Mouse (Mus musculus) MEL (cell line): ENCODE results near the gene Col26a1. TPM values are rescaled to one million over a fixed set of nuclear protein-coding genes. Genes with fewer than 3 reads are reported as not detected.

Experiments
- DNase-seq: peaks from one replicate; pipeline ENCODE4 v3.0.0; 2011; ENCODE audit warnings: low read depth, low spot score
- H3K27ac ChIP-seq: 2 replicates; pipeline ENCODE4 v1.5.1; 2012; ENCODE audit warnings: low read depth, mild to moderate bottlenecking, control low read depth, low read length, moderate library complexity; ENCODE audit not compliant: control insufficient read depth
- H3K27me3 ChIP-seq, 2 experiments: fragments of 150-350 bp in 1 of 2; sonication (generic) in 1 of 2; 2 replicates each; pipeline ENCODE4 v1.6.1; 2012; ENCODE audit warnings: low read length in 2 of 2, mild to moderate bottlenecking in 2 of 2, improper control_type of control experiment in 1 of 2, moderate library complexity in 1 of 2; ENCODE audit not compliant: insufficient read depth in 2 of 2, control insufficient read depth in 1 of 2
- H3K36me3 ChIP-seq, 2 experiments: 2 replicates each; pipeline ENCODE4 v1.6.1; 2012 to 2014; ENCODE audit warnings: low read length in 2 of 2, improper control_type of control experiment in 1 of 2, inconsistent platforms in 1 of 2, mild to moderate bottlenecking in 1 of 2; ENCODE audit not compliant: insufficient read depth in 2 of 2, control insufficient read depth in 1 of 2
- H3K4me1 ChIP-seq, 2 experiments: fragments of 150-350 bp in 1 of 2; sonication (generic) in 1 of 2; 2 replicates each; pipeline ENCODE4 v1.6.1; 2012; ENCODE audit warnings: low read length in 2 of 2, improper control_type of control experiment in 1 of 2, mild to moderate bottlenecking in 1 of 2; ENCODE audit not compliant: insufficient read depth in 2 of 2, control insufficient read depth in 1 of 2
- H3K4me3 ChIP-seq, 2 experiments: fragments of 150-350 bp in 1 of 2; sonication (generic) in 1 of 2; 2 replicates each; pipeline ENCODE4 v1.5.1; 2012; ENCODE audit warnings: low read depth in 2 of 2, low read length in 2 of 2, mild to moderate bottlenecking in 2 of 2, moderate library complexity in 2 of 2, control low read depth in 1 of 2, improper control_type of control experiment in 1 of 2; ENCODE audit not compliant: control insufficient read depth in 1 of 2, insufficient read depth in 1 of 2
- H3K79me2 ChIP-seq: 2 replicates; pipeline ENCODE4 v1.6.1; 2012; ENCODE audit warnings: mild to moderate bottlenecking, low read length, moderate library complexity; ENCODE audit not compliant: control insufficient read depth, poor library complexity, insufficient read depth
- H3K9ac ChIP-seq: 2 replicates; pipeline ENCODE4 v1.6.1; 2012; ENCODE audit warnings: low read depth, mild to moderate bottlenecking, control low read depth, low read length, moderate library complexity; ENCODE audit not compliant: control insufficient read depth, poor library complexity, severe bottlenecking
- H3K9me3 ChIP-seq: fragments of 150-350 bp; sonication (generic); replicated peaks from 2 replicates; pipeline ENCODE4 v1.6.1; 2012; ENCODE audit warnings: mild to moderate bottlenecking, low read length, improper control_type of control experiment, moderate library complexity; ENCODE audit not compliant: insufficient read depth
- E2F4 ChIP-seq: IDR thresholded peaks from 2 replicates; pipeline ENCODE4 v1.6.1; 2011; ENCODE audit warnings: low read depth, low read length, improper control_type of control experiment, borderline replicate concordance
- ETS1 ChIP-seq: IDR thresholded peaks from 2 replicates; pipeline ENCODE4 v1.6.1; 2012; ENCODE audit warnings: low read depth, mild to moderate bottlenecking, inconsistent platforms, low read length, improper control_type of control experiment, moderate library complexity
- MAX ChIP-seq: IDR thresholded peaks from 2 replicates; pipeline ENCODE4 v1.6.1; 2011; ENCODE audit warnings: low read length, improper control_type of control experiment
- MEF2A ChIP-seq: IDR thresholded peaks from 2 replicates; pipeline ENCODE4 v1.6.1; 2014; ENCODE audit warnings: low read depth, mild to moderate bottlenecking, inconsistent platforms, low read length, improper control_type of control experiment; ENCODE audit not compliant: poor library complexity, insufficient replicate concordance, severe bottlenecking; ENCODE audit errors: extremely low read depth
- MYC ChIP-seq: IDR thresholded peaks from 2 replicates; pipeline ENCODE4 v1.6.1; 2011; ENCODE audit warnings: low read depth, mild to moderate bottlenecking, low read length, improper control_type of control experiment, moderate library complexity
- RAD21 ChIP-seq: IDR thresholded peaks from 2 replicates; pipeline ENCODE4 v1.6.1; 2011; ENCODE audit warnings: mild to moderate bottlenecking, low read depth, low read length, improper control_type of control experiment
- SMC3 ChIP-seq: IDR thresholded peaks from 2 replicates; pipeline ENCODE4 v1.6.1; 2011; ENCODE audit warnings: low read depth, low read length, improper control_type of control experiment
- TBP ChIP-seq: IDR thresholded peaks from 2 replicates; pipeline ENCODE4 v1.8.0; 2011; ENCODE audit warnings: low read depth, low read length, improper control_type of control experiment
- UBTF ChIP-seq: IDR thresholded peaks from 2 replicates; pipeline ENCODE4 v1.6.1; 2012; ENCODE audit warnings: low read depth, mild to moderate bottlenecking, inconsistent platforms, low read length, improper control_type of control experiment, moderate library complexity, borderline replicate concordance; ENCODE audit not compliant: insufficient read depth
- USF1 ChIP-seq: IDR thresholded peaks from 2 replicates; pipeline ENCODE4 v1.6.1; 2014; ENCODE audit warnings: low read depth, mild to moderate bottlenecking, inconsistent platforms, low read length, improper control_type of control experiment, moderate library complexity
- USF2 ChIP-seq, 2 experiments: IDR thresholded peaks; 2 replicates each; pipeline ENCODE4 v1.6.1; 2011 to 2012; ENCODE audit warnings: improper control_type of control experiment in 2 of 2, low read length in 2 of 2, borderline replicate concordance in 1 of 2, inconsistent platforms in 1 of 2, low read depth in 1 of 2, mild to moderate bottlenecking in 1 of 2; ENCODE audit not compliant: insufficient read depth in 1 of 2
- polyA plus RNA-seq, 2 experiments: library from polyadenylated mRNA; stranded (reverse) in 1 of 2; unstranded in 1 of 2; fragments of >175 nt in 1 of 2; fragments of >200 nt in 1 of 2; gene quantifications; 2 replicates each; pipeline versions ENCODE4 v1.2.1 to v1.2.4; 2012; ENCODE audit warnings: low replicate concordance in 2 of 2, low read depth in 1 of 2; ENCODE audit not compliant: insufficient read length in 2 of 2, insufficient read depth in 1 of 2, missing spikeins in 1 of 2
- total RNA-seq: library from RNA; depleted of rRNA; stranded (reverse); fragments of 300-350 nt; gene quantifications from 2 replicates; pipeline ENCODE4 v1.2.3, GENCODE M21; 2012

Col26a1 gene
- total and polyA plus RNA-seq, 3 experiments = not detected

DNA sequence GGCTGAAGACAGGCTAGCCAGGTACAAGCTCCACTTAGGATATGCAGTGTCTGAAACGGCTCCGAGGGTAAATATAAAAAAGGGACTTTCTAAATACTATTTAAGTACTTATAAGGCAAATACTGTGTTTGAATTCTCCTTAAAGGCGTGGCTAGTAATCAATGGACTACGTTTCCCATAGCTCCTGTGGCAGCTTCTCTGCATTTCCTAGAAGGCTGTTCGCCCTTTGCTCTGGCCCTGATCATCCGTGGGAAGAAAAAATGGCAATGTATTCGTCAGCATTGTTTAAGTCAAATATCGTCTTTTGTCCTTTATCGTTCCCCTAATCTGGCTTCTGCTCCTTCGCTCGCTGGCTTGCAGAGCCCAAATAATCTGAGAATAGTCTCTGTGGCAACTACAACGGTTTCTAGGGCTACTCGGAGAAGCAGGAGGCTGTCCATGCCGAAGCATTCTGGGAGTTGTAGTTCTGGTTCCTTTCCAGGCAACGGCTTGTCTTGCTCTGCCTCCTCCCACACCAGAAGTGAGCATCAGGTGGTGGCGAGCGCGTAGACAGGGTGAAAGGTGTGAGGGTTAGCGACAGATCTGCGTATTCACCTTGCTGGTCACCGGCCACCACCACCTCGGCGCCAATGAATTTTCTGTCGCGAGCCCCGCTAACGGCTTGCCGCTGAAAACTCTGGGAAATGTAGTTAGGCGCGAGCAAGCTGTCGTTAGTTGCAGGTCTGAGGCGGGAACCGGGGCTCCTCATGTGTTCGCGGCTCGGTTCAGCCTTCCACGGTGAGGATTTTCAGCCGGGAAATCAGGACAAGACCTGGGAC is 35.9 kb upstream of the Col26a1 start (continued):
- TF ChIP-seq SMC3 (no peak), USF2 (IDR thresholded peaks at IDR 0.05; ENCODE audit: borderline replicate concordance in 1 of 2, insufficient read depth in 1 of 2, low read depth in 1 of 2, low read length in 2 of 2) (no peak), USF1 (peak; percentile 71), RAD21 (no peak)
- TF ChIP-seq, all 39 proteins: peak for 20

DNA sequence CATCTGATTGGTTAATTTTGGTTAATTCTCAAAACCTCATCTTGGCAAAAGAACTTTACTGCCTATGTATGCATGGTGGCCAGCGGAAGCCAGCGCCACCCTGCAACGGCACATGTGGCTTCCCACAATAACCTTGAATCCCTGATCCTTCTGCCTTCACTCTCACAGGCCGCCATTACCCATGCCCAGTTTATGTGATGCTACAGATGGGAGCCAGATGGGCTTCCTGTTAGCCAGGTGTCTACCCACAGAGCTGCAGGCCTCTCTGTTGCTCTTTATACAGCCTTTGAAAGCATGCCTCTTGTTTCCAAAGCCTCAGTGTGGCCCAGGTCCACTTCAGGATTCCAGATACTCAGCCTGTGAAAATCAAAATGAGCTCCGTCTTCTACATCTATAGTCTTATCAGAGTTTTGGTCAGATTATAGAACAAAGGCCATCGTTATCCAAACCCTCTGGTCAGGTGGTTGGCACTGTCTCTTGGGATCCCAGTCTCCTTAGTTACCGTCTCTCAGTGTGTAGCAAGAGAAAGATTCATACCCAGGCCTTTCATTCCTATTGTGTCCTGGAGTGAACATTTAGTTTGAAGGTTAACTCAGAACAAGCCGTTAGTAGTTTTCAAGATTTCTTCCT is 34.7 kb upstream of the Col26a1 start:
- Histone ChIP-seq H3K27me3 (no peaks in the 10 kb centered on the region), H3K9me3 (no peaks in the 10 kb centered on the region), H3K79me2 (peaks cover 11% of the 10 kb centered on the region), H3K4me1 (peaks cover 2 to 3% of the 10 kb centered on the region in 2 experiments; a peak in 2 of 4 replicates), H3K9ac (no peak overlapping the region), H3K27ac (no peak overlapping the region), H3K4me3 (no peak overlapping the region), H3K36me3 (no peaks in the 10 kb centered on the region; a peak in 1 of 4 replicates)
- TF ChIP-seq USF1 = no peak
- no peak for TF ChIP-seq UBTF
- no peak for TF ChIP-seq TBP
- no peak for TF ChIP-seq MEF2A
- no peak for DNase-seq

DNA sequence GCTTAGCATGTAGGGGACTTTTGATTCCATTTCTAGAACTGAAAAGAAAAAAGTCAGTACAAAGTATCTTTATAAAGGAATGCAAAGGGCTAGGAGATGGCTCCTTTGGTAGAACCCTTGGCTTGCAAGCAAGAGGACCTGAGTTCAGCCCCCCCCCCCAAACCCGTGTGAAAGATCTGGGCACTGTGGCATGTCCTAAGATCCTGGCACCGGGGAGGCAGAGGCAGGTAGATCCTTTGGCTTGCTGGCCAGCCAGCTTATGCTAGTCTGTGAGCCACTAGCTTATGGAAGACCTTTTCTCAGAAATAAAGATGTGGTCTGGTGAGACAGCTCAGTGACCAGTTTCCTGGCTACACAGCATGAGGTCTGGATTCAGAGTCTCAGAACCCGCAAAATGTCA is 31.2 kb upstream of the Col26a1 start:
- Histone ChIP-seq H3K27ac (no peak overlapping the region), H3K36me3 (no peaks in the 10 kb centered on the region), H3K4me1 (no peaks in the 10 kb centered on the region), H3K27me3 (no peaks in the 10 kb centered on the region), H3K9ac (no peak overlapping the region), H3K4me3 (no peak overlapping the region), H3K79me2 (peaks cover 2% of the 10 kb centered on the region; the same call in 1 of the 2 replicates), H3K9me3 (no peaks in the 10 kb centered on the region)
- TF ChIP-seq ETS1 = no peak
- TF ChIP-seq E2F4 = no peak
- no peak for TF ChIP-seq MYC
- no peak for TF ChIP-seq MAX
- DNase-seq = no peak
